Mouse (Mus musculus) hematopoietic stem cell, adult 5-6 weeks (primary cell): Measurements from ENCODE around the gene Tex14. TPM values are rescaled to one million over a fixed set of nuclear protein-coding genes. Genes with fewer than 3 reads are reported as not detected.
"Not testable (repeated sequence)": the region's sequence is repeated elsewhere in the genome, so short reads cannot be mapped to it uniquely, and the experiment has no call there.

Experiments used
- ATAC-seq, 2 experiments: fragments of 125-278 bp in 1 of 2; replicated peaks in 1 of 2; 2 replicates each; pipeline ENCODE4 v1.8.0; 2016 to 2017; ENCODE audit warnings: inconsistent platforms in 2 of 2, mild to moderate bottlenecking in 2 of 2, moderate number of reproducible peaks in 2 of 2, low read depth in 1 of 2, moderate TSS enrichment in 1 of 2; ENCODE audit not compliant: low FRiP score in 2 of 2, poor library complexity in 2 of 2, severe bottlenecking in 2 of 2, insufficient read depth in 1 of 2, low TSS enrichment in 1 of 2
- total RNA-seq: library from RNA; stranded (forward); fragments of 172-1452, 232-1000 nt; gene quantifications from 2 replicates; pipeline ENCODE4 v1.2.3, GENCODE M21; 2017

The Tex14 gene
- total RNA-seq, 1 experiment from 2014 or later, result 2.9 TPM

DNA sequence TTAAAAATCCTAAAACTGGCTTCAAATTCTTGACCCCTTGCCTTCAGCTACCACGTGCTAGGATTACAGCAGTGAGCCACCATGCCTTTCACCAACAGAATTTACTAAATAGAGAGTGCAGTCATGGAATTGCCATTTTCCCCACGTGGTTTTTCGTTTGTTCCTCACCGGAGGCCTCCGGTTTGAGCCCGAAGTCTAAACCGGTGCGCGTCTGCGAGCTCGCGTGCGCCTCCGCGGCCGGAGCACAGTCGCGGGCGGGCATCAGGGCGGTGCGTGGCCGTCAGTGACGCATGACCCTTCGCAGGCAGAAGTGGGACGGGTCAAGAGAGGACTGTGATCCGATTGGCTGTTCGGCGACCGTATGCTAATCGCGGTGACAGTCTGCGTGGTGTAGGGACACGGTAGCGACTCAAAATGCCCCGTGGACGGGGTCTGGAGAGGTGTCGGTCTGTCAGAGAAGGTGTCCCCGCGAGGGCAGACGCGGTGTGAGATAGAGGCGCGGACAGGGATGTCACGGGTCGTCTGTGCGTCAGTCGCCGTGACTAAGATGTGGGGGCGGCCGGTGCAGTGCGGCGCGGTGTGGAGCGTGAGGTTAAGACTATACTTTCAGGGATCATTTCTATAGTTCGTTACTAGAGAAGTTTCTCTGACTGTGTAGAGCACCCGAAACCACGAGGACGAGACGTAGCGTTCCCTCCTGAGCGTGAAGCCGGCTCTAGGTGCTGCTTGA lies 37.9 kb downstream of the Tex14 start:
- peak; percentile 92 to 95 for ATAC-seq

DNA sequence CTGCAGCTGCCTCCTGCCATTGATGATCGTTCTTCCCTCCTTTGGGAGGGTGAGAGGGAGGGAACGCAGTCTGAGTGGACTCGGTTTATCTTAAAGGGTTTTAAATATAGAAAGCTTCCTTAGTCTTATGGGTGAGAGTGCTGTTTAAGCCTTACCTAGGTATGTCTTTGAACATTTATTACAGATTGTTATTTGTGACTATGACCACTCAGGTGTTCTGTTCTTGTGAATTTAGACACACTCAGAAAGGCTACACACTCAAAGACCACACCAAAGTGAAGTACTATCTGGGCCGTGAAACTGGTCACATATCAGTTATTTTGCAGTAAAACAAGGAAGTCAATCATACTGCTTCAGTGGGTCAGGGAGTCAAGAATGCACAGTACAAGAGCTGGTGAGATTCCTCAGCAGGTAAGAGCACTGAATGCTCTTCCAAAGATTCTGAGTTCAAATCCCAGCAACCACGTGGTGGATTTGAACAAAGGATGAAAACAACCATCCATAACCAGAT lies 38.6 kb downstream of the Tex14 start:
- peak; percentile 68 to 71 for ATAC-seq

DNA sequence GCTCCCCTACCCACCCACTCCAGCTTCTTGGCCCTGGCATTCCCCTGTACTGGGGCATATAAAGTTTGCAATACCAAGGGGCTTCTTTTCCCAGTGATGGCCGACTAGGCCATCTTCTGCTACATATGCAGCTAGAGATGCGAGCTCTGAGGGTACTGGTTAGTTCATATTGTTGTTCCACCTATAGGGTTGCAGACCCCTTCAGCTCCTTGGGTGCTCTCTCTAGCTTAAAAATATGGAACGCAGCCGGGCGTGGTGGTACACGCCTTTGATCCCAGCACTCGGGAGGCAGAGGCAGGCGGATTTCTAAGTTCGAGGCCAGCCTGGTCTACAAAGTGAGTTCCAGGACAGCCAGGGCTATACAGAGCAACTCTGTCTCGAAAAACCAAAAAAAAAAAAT lies 39.2 kb downstream of the Tex14 start:
- ATAC-seq, result not testable (repeated sequence)

DNA sequence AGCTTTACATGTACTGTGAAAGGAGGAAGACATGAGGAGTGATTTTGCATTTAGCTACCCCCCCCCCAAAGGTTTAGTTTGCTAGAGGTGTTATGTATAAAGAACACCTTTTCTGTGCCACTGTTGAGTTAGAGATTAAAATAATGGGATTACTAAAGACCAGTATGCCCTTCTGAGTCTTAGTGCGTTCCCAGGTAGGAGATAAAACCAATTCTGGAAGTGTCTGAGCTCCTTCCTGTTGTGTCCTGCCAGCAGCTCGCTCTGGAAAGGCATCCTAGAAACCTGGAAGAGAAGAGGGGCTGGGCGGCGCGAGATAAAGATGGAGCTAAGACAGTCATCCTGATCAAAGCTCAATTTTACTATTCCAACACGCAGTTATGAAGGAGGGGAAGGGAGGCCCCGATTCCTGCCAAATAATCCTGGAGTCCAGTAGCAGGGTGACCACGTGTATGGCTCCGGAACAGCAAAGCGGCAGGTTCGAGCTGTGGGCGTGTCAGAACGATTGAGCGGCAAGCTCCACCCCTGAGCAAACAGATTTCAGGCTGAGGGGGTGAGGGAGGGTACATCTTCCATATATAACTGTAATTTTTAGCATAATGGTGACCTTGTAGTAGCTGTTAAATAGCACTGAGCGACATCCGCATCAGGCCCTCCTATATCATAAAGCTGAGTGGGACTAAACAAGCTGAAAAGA lies 40.0 kb downstream of the Tex14 start:
- ATAC-seq, result no peak

DNA sequence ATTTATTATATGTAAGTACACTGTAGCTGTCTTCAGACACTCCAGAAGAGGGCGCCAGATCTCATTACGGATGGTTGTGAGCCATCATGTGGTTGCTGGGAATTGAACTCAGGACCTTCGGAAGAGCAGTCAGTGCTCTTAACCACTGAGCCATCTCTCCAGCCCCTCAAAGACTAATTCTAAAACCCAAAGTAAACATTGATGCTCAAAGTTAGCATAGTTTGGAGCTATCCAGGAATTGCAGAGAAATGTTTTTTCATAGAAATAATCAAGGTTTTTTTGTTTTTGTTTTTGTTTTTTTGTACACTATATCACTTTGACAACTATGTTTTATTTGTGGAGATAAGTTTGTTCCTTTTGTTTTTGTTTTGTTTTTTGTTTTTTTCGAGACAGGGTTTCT lies 40.7 kb downstream of the Tex14 start:
- ATAC-seq, result not testable (repeated sequence)

DNA sequence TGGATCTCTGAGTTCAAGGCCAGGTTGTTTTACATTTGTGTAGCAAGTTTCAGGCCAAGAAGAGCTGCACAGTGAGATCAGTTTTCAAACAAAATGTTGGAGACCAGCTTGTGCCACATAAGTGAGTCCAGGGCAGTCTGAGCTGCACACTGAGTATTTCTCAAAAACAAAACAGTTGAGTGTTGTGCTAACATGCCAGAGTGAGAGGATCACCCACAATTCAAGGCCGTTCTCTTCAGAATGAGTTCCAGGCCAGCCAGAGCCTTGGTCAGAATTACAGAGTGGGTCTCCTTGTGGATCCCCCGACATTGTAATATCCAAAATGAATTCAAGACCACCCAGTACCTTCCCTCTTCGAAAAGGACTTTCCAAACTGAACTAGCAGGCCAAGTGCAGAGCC lies 41.3 kb downstream of the Tex14 start:
- no peak for ATAC-seq

DNA sequence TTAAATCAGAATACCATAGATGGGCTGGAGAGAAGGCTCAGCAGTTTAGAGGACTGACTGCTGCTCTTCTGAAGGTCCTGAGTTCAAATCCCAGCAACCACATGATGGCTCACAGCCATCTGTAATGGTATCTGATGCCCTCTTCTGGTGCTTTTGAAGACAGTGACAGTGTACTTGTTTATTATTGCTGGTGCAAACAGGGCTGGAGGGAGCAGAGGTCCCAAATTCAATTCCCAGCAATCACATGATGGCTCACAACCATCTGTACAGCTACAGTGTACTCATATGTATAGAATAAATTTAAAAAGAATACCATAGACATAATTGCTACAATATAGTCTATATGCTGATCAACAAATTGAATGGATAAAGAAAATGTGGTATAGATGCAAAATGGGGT lies 42.6 kb downstream of the Tex14 start:
- ATAC-seq, result no peak

DNA sequence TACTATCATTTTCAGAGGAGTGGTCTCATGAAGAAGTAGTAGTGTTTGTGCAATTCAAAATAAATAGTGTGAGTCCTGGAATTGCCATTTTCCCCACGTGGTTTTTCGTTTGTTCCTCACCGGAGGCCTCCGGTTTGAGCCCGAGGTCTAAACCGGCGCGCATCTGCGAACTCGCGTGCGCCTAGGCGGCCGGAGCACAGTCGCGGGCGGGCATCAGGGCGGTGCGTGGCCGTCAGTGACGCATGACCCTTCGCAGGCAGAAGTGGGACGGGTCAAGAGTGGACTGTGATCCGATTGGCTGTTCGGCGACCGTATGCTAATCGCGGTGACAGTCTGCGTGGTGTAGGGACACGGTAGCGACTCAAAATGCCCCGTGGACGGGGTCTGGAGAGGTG lies 43.2 kb downstream of the Tex14 start:
- peak; percentile 81 to 84 for ATAC-seq

DNA sequence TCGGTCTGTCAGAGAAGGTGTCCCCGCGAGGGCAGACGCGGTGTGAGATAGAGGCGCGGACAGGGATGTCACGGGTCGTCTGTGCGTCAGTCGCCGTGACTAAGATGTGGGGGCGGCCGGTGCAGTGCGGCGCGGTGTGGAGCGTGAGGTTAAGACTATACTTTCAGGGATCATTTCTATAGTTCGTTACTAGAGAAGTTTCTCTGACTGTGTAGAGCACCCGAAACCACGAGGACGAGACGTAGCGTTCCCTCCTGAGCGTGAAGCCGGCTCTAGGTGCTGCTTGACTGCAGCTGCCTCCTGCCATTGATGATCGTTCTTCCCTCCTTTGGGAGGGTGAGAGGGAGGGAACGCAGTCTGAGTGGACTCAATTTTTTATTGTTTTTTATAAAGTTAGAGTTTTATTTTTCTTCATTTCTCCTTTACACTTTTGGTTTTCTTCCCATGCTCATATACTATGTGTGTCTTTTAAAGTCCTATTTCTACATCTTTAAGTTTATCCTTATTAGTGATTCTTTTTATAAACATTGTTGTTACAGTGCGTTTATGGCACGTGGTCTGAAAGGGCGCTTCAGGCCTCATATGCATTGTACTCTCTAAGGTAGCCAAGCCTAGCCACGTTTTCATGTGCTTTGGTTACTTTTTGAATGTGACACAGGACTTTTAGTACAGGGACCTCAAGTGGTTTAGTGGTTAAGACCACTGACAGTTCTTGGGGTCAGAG lies 43.8 kb downstream of the Tex14 start:
- peak; percentile 78 to 84 for ATAC-seq

DNA sequence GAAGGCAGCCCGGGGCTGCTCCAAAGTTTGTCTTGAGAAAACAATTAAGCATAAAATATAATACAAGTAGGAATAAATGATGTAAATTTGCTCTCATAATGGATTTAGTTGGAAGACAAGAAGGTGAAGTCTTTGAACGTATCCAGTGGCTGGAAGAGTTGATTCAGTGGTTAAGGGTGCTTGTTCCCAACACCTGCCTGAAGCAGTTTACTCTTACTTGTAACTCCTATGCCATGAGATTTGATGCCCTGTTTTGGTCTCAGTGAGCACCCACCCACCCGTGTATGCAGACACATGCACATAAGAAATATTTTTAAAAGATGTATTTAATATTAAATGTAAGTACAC lies 44.3 kb downstream of the Tex14 start:
- peak; percentile 0 to 22; a peak in 1 of 4 replicates for ATAC-seq

DNA sequence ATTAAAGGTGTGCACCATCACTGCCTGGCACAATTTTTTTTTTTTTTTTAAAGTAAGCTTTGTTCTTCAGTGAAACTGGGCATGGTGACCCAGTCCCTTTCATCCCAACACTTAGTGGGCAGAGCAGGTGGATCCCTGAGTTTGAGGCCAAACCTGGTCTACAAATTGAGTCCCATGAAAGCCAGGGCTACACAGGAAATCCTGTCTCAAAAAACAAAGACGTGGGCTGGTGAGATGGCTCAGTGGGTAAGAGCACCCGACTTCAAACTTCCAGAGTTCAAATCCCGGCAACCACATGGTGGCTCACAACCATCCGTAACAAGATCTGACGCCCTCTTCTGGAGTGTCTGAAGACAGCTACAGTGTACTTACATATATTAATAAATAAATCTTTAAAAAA lies 45.0 kb downstream of the Tex14 start:
- not testable (repeated sequence) for ATAC-seq

DNA sequence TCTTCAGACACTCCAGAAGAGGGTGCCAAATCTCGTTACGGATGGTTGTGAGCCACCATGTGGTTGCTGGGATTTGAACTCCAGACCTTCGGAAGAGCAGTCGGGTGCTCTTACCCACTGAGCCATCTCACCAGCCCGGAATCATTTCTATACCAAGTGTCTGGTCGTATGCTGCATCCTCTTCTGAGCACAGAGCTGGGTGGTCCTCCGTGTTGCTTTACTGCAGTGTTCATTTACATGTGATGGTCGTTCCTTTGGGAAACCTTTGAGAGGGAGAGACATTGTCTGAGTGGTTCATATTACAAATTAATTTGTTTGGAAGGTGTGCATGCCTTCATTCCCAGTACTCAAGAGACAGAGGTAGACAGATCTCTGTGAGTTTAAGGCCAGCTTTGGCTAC lies 47.9 kb downstream of the Tex14 start:
- not testable (repeated sequence) for ATAC-seq

DNA sequence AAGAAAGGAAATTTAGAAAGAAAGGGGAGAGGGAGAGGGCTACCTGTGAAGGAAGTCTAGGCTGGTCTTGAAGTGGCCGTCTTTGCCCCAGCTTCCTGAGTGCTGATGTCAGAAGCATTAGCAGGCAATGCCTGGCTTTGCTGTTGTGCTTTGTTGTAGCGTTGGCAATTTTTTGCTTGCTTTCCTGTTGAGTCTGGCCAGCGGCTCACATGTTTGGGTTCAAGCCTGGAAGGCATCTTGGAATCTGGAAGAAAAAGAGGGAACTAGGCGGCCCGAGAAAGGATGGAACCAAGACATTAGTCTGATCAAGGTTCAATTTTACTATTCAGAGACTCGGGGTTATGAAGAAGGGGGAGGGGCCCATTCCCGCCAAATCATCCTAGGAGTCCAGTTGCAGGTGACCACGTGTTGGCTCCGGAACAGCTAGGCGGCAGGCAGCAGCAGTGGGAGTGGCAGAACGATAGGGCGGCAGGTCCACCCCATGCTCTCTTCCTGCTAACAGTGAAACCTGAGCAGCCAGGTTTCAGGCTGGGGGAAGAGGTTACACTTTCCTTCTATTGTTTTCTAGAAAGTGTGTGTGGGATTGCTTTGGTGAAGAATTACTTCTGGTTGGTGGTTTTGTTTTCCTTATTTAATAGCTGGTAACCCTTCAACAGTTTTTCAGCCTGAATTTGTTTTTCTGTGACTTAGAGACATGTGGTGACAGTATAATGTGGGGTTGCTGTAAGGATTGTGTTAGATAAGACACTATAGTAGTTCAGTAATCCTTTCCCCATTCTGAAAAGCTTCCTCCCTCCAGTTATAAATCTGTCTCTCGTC lies 48.6 kb downstream of the Tex14 start:
- ATAC-seq, result no peak

DNA sequence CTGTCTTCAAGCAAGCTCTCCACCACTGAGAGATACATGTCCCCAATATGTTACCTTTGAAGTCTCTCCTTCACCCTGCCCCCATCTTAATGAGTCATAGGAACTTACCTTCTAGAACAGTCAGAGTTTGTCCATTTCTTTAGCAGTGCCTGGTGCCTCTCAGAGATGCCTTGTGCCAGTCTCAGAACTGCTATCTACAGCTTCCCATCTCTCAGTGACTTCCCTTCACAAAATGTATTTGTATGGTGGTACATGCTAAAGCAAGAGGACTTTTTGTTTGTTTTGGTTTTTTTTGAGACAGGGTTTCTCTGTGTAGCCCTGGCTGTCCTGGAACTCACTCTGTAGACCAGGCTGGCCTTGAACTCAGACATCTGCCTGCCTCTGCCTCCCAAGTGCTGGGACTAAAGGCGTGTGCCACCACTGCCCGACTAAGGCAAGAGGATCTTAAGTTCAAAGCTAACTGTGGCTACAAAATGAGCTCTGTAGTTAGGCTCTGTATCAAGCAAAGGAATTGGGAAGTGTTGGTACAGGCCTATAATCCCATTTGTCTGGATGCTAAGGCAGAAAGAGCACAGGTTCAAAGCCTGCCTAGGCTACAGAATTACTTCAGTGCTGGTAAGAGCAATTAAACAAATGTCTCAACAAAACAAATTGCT lies 49.3 kb downstream of the Tex14 start:
- no peak for ATAC-seq

DNA sequence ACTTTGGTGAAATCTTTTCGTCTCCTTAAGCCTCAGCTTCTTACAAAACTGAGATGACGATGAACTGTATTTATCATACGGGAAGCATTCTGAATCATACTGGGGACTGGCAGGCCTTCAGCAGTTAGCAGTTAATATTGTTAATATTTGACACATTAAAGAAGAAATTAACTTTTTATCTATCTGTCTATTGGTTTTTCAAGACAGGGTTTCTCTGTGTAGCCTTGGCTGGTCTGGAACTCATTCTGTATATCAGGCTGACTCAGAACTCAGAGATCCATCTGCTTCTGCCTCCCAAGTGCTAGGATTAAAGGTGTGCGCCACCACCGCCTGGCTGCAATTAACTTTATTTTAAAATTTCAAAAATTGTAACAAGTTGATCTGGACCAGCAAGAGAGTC lies 50.7 kb downstream of the Tex14 start:
- ATAC-seq, result no peak

DNA sequence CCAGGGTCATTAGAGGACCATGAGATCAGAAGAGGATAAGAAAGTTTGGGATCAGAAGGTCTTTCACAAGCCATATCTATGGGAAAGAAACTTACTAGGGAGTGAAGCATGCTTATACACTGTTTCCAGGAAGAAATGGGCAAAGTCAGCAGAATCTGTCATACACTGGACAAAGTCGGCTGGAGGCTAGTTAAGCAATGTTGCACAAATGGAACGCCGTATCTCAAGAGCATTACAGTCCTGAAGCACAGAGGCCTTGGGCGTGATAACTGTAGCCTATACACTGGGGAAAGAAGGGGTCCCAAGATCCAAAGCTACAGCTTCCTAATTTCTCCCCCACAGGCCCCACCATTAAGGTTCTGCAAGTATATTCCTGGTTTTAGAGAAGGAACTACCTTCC lies 51.1 kb downstream of the Tex14 start:
- ATAC-seq, result no peak

DNA sequence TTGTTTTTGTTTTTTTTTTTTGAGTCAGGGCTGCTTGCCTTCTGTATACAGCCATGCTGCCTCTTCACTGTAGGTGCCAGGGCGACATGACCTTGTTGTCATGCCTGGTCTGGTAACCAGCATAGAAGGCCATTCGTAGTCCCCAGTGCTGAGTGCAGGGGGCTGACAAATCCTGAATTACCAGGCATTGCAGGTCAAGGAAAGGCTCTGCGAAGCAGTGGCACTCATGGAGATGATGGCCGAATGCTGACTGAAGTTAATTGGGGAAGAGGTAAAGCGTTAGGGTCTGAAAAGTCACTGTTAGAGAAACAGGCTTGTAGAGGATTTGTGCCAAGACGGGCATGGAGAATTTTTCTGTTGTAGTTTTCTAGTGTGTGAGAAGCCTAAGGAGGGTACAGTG lies 55.7 kb downstream of the Tex14 start:
- no peak for ATAC-seq
